Mouse (Mus musculus) neutrophil, adult 5-6 weeks (primary cell): ENCODE measurements around the gene Gm3149. TPM values are rescaled to one million over a fixed set of nuclear protein-coding genes. Genes with fewer than 3 reads are reported as not detected.
"Not testable (repeated sequence)": the region's sequence is repeated elsewhere in the genome, so short reads cannot be mapped to it uniquely, and the experiment has no call there.

Experiments
- ATAC-seq: fragments of 151-379, 151-347 bp; 2 replicates; pipeline ENCODE4 v1.8.0; 2017; ENCODE audit warnings: mild to moderate bottlenecking, moderate TSS enrichment; ENCODE audit not compliant: insufficient number of reproducible peaks, poor library complexity, low FRiP score, severe bottlenecking; ENCODE audit errors: extremely low read depth
- total RNA-seq: library from RNA; stranded (forward); fragments of 200-1000 nt; gene quantifications from 2 replicates; pipeline ENCODE4 v1.2.3, GENCODE M21; 2017

Gene Gm3149
- total RNA-seq: not detected in 2 replicates

GRCm38 (mm10) chr14:4316983-4317382 is at the start of gene Gm3149:
Gm3149 (plus strand) TSS chr14:4317283.
- not testable (repeated sequence) for ATAC-seq

GRCm38 (mm10) chr14:4269238-4269950 is 47.7 kb upstream of the Gm3149 start:
- ATAC-seq: not testable (repeated sequence)

GRCm38 (mm10) chr14:4279828-4280227 is 37.3 kb upstream of the Gm3149 start:
- not testable (repeated sequence) for ATAC-seq

- ATAC-seq: not testable (repeated sequence)
Observed at GRCm38 (mm10) chr14:4334476-4335080, 17.5 kb downstream of the Gm3149 start, which contains the start of gene 2610042L04Rik. 2610042L04Rik (plus strand) TSS chr14:4334763.

- ATAC-seq: not testable (repeated sequence)
Observed at GRCm38 (mm10) chr14:4335506-4335905, 18.4 kb downstream of the Gm3149 start.

- not testable (repeated sequence) for ATAC-seq
Observed at GRCm38 (mm10) chr14:4368991-4369390, 51.9 kb downstream of the Gm3149 start.

GRCm38 (mm10) chr14:4369691-4370090 is 52.6 kb downstream of the Gm3149 start:
- not testable (repeated sequence) for ATAC-seq

Other genes with a start within 250 kb of the Gm3149 start
- not detected in 2 replicates for gene Gm3115, start 233.2 kb upstream of the Gm3149 start, total RNA-seq
- not detected in 2 replicates for gene Gm8108, start 206.8 kb upstream of the Gm3149 start, total RNA-seq
- gene Gm3127, start 152.3 kb upstream of the Gm3149 start, total RNA-seq: not detected in 2 replicates
- not detected in 2 replicates for gene Gm2974, start 134.7 kb upstream of the Gm3149 start, total RNA-seq
- 0.23 TPM in 1 of 2 replicates, not detected in the other for gene Gm3138, start 67.7 kb upstream of the Gm3149 start, total RNA-seq
- gene 2610042L04Rik, start 17.5 kb downstream of the Gm3149 start, total RNA-seq: not detected in 2 replicates
- not detected in 2 replicates for gene Gm3159, start 80.2 kb downstream of the Gm3149 start, total RNA-seq
- 0.47 TPM in 1 of 2 replicates, not detected in the other for gene Gm3164, start 98.2 kb downstream of the Gm3149 start, total RNA-seq
- gene Gm3173, start 113.7 kb downstream of the Gm3149 start, total RNA-seq: 1.2 TPM in 1 of 2 replicates, not detected in the other
- 0.58 TPM in 1 of 2 replicates, not detected in the other for gene Gm3182, start 164.5 kb downstream of the Gm3149 start, total RNA-seq
- gene Gm3047, start 238.1 kb downstream of the Gm3149 start, total RNA-seq: not detected in 2 replicates